Mouse (Mus musculus): ENCODE measurements at regions not wholly inside any gene's neighbourhood (a gene's known extent, or its start where the extent isn't known, plus 50 kb on each side); places are given as distances from the start of the nearest gene placed in this dataset.

DNA sequence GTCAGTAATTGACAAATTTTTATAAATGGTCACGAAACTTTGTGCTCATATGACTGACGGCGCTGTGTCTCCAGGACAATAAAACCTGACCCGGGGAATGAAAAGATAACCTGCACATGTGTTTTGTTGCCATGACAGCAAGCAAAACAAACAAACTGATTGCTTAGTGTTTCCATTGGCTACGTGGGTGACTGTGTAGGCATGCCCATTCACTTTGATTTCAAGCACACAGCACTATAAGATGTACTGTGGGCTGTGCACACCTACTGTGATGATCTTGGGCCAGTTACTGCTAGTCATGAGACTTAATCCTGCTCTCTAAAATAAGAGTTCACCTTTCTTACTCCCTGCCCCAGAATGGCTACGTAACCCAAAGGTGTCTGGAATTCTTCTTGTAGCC, 225.4 kb downstream of the Rnf144b start:
- Histone ChIP-seq H3K4me2 (replicated peaks; ENCODE audit: low read depth) (no peak overlapping the region), H3K27ac (replicated peaks) (no peak overlapping the region), H3K36me3 (ENCODE audit: control insufficient read depth, insufficient read depth, low read length) (no peaks in the 10 kb centered on the region), H3K27me3 (ENCODE audit: control insufficient read depth, insufficient read depth, low read length) (no peaks in the 10 kb centered on the region), H3K4me1 (replicated peaks; ENCODE audit: control insufficient read depth, insufficient read depth) (no peaks in the 10 kb centered on the region), H3K9ac (ENCODE audit: low read length) (no peak overlapping the region), H3K4me3 (ENCODE audit: low read depth, low read length) (no peak overlapping the region), H3K9me3 (ENCODE audit: control insufficient read depth, low read length) (no peaks in the 10 kb centered on the region)
- ATAC-seq (ENCODE audit: low FRiP score, low TSS enrichment) (no peak), DNase-seq (ENCODE audit: low spot score) (no peak)
- WGBS, result 58% methylated on average over 6 of the region's 6 CpGs
- TF ChIP-seq CTCF (IDR thresholded peaks at IDR 0.05; ENCODE audit: low read depth), result no peak
- TF ChIP-seq EP300 (optimal IDR thresholded peaks at IDR 0.05), result no peak

DNA sequence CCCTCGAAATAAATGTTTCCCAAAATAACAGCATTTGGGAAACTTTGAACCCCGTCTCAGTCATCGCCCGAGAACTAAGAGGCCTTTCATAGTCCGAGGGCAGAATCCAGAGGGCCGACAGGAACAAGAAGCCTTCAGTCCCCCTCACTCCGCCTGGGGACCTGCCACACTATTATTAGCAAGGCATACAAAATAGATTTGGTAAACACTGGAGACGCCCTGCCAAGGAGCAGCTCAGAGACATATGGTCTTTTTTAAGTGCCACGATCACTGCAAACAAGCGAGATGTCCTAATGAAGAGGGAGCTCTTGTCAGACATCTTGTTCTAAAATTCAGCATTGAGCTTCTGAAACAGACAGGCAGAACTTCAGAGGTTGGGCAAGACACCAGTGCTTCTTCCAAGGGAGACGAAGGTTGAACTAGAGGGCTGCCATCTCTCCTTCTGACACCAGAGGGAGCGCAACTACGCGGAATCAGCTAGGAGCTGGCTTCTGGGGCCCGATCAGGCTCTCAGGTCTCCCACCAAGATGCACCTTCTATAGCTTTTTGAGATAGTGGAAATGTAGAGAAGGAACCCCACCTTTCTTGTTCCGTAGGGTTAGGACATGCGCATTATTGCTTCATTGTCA, 226.2 kb downstream of the Rnf144b start:
- no peaks in the 10 kb centered on the region for H3K4me1 ChIP-seq (replicated peaks; ENCODE audit: control insufficient read depth, insufficient read depth)
- no peaks in the 10 kb centered on the region for H3K27me3 ChIP-seq (ENCODE audit: control insufficient read depth, insufficient read depth, low read length)
- ATAC-seq (ENCODE audit: low FRiP score, low TSS enrichment) (0 out of 2 replicates have a peak, but pooled peaks have one; percentile 45), DNase-seq (ENCODE audit: low spot score) (peak; percentile 76)
- no peak overlapping the region for H3K27ac ChIP-seq (replicated peaks)
- no peak overlapping the region for H3K4me2 ChIP-seq (replicated peaks; ENCODE audit: low read depth)
- WGBS, result 30% methylated on average over 17 of the region's 17 CpGs
- H3K36me3 ChIP-seq (ENCODE audit: control insufficient read depth, insufficient read depth, low read length), result no peaks in the 10 kb centered on the region
- no peak for TF ChIP-seq EP300 (optimal IDR thresholded peaks at IDR 0.05)
- peak; percentile 94 for TF ChIP-seq CTCF (IDR thresholded peaks at IDR 0.05; ENCODE audit: low read depth)
- H3K9ac ChIP-seq (ENCODE audit: low read length), result no peak overlapping the region
- H3K9me3 ChIP-seq (ENCODE audit: control insufficient read depth, low read length), result no peaks in the 10 kb centered on the region
- H3K4me3 ChIP-seq (ENCODE audit: low read depth, low read length), result no peak overlapping the region

DNA sequence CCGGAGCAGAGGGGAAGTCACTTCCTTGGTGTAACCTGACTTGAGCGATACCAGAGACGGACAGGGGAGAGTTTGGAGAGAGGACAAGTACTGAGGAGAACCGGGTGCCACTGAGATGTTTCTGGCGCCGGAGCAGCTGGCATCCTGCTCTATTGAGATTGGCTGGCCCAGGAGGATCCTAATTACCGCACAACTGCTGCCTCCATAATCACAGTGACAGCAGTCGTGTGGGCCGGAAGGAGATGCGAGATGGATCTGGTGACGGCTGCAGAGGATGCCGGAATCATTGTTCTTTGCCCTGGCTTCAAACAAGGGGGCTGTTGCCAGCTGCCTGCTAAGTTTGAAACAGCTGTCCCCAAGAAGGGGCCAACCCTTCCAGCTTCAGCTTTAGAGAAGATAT, 232.0 kb downstream of the Rnf144b start:
- H3K9ac ChIP-seq (ENCODE audit: low read length), result no peak overlapping the region
- no peak overlapping the region for H3K4me2 ChIP-seq (replicated peaks; ENCODE audit: low read depth)
- DNase-seq (ENCODE audit: low spot score) (no peak), ATAC-seq (ENCODE audit: low FRiP score, low TSS enrichment) (no peak)
- no peaks in the 10 kb centered on the region for H3K36me3 ChIP-seq (ENCODE audit: control insufficient read depth, insufficient read depth, low read length)
- H3K4me3 ChIP-seq (ENCODE audit: low read depth, low read length), result no peak overlapping the region
- H3K27ac ChIP-seq (replicated peaks), result no peak overlapping the region
- TF ChIP-seq CTCF (IDR thresholded peaks at IDR 0.05; ENCODE audit: low read depth) (no peak), EP300 (optimal IDR thresholded peaks at IDR 0.05) (no peak)
- H3K9me3 ChIP-seq (ENCODE audit: control insufficient read depth, low read length), result no peaks in the 10 kb centered on the region
- 84% methylated on average over 12 of the region's 12 CpGs for WGBS
- H3K27me3 ChIP-seq (ENCODE audit: control insufficient read depth, insufficient read depth, low read length), result no peaks in the 10 kb centered on the region
- H3K4me1 ChIP-seq (replicated peaks; ENCODE audit: control insufficient read depth, insufficient read depth), result no peaks in the 10 kb centered on the region

DNA sequence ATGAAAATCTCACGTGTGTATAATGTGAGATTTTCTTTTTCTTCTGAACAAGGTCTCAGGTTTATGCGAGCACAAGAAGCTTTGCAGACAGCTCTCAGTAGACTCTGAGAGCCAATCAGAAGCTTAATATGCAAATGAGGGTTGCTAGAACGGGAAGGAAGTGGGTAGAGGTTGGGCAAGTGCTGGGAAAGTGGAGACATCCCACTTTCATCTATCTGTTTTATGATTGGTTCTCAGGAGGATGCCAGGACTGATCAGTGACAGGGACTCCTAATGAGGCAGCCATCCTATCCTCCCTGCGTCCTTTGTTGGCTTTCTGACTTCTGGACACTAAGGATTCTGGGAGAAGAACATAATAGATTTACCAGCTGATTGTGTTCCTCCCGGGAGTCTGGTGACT, 232.7 kb downstream of the Rnf144b start:
- WGBS, result 56% methylated on average over 5 of the region's 5 CpGs
- Histone ChIP-seq H3K27ac (replicated peaks) (no peak overlapping the region), H3K36me3 (ENCODE audit: control insufficient read depth, insufficient read depth, low read length) (no peaks in the 10 kb centered on the region), H3K4me2 (replicated peaks; ENCODE audit: low read depth) (no peak overlapping the region), H3K9ac (ENCODE audit: low read length) (no peak overlapping the region), H3K27me3 (ENCODE audit: control insufficient read depth, insufficient read depth, low read length) (no peaks in the 10 kb centered on the region), H3K4me1 (replicated peaks; ENCODE audit: control insufficient read depth, insufficient read depth) (no peaks in the 10 kb centered on the region), H3K4me3 (ENCODE audit: low read depth, low read length) (no peak overlapping the region), H3K9me3 (ENCODE audit: control insufficient read depth, low read length) (no peaks in the 10 kb centered on the region)
- TF ChIP-seq CTCF (IDR thresholded peaks at IDR 0.05; ENCODE audit: low read depth) (no peak), EP300 (optimal IDR thresholded peaks at IDR 0.05) (no peak)
- no peak for ATAC-seq (ENCODE audit: low FRiP score, low TSS enrichment)
- no peak for DNase-seq (ENCODE audit: low spot score)

DNA sequence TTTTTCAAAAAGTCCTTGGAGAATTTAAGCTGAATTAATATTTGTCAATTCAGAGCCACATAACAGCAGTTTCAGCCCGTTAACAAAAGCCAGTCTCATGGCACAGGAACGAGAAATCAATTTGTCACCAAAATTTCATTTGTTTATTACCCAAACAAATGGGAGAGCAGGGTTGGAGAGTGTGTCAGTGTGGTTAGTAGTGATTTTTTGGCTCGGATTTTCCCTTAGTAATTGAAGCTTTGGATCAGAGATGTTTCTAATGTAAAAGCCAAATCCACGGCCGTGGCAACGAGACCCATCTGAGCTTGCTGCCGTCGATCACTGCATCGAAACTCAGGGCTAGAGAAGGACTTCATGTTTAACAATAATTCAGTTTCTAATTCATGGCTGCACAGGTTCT, 236.5 kb downstream of the Rnf144b start:
- ATAC-seq (ENCODE audit: low FRiP score, low TSS enrichment) (no peak), DNase-seq (ENCODE audit: low spot score) (no peak)
- no peaks in the 10 kb centered on the region for H3K36me3 ChIP-seq (ENCODE audit: control insufficient read depth, insufficient read depth, low read length)
- WGBS, result 71% methylated on average over 9 of the region's 9 CpGs
- H3K27me3 ChIP-seq (ENCODE audit: control insufficient read depth, insufficient read depth, low read length), result no peaks in the 10 kb centered on the region
- no peaks in the 10 kb centered on the region for H3K9me3 ChIP-seq (ENCODE audit: control insufficient read depth, low read length)
- no peak overlapping the region for H3K27ac ChIP-seq (replicated peaks)
- no peak overlapping the region for H3K9ac ChIP-seq (ENCODE audit: low read length)
- TF ChIP-seq EP300 (optimal IDR thresholded peaks at IDR 0.05) (no peak), CTCF (IDR thresholded peaks at IDR 0.05; ENCODE audit: low read depth) (no peak)
- H3K4me1 ChIP-seq (replicated peaks; ENCODE audit: control insufficient read depth, insufficient read depth), result no peaks in the 10 kb centered on the region
- H3K4me2 ChIP-seq (replicated peaks; ENCODE audit: low read depth), result no peak overlapping the region
- H3K4me3 ChIP-seq (ENCODE audit: low read depth, low read length), result no peak overlapping the region

DNA sequence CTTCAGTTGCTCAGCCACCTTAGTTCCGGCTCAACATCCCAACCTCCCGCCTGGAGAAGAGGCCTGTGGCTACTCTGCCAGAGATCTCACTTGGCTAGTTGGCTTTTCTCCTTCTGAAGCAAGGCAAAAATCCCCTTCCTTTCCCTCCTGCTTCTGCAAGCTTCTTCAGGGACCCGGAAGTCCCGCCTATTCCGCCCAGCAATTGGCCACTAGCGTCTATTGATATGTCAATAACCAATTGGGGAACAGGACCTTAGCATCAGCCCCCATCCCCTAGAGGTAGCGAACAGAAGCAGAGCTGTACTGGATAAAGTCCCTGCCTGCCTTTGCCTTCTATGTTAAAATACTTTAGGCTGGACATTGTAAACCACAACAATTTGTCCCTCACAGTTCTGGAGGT, 243.3 kb downstream of the Rnf144b start:
- DNase-seq (ENCODE audit: low spot score) (no peak), ATAC-seq (ENCODE audit: low FRiP score, low TSS enrichment) (no peak)
- Histone ChIP-seq H3K4me2 (replicated peaks; ENCODE audit: low read depth) (no peak overlapping the region), H3K9ac (ENCODE audit: low read length) (no peak overlapping the region), H3K4me3 (ENCODE audit: low read depth, low read length) (no peak overlapping the region), H3K27me3 (ENCODE audit: control insufficient read depth, insufficient read depth, low read length) (no peaks in the 10 kb centered on the region), H3K4me1 (replicated peaks; ENCODE audit: control insufficient read depth, insufficient read depth) (no peaks in the 10 kb centered on the region), H3K36me3 (ENCODE audit: control insufficient read depth, insufficient read depth, low read length) (no peaks in the 10 kb centered on the region), H3K27ac (replicated peaks) (no peak overlapping the region), H3K9me3 (ENCODE audit: control insufficient read depth, low read length) (no peaks in the 10 kb centered on the region)
- 81% methylated on average over 7 of the region's 7 CpGs for WGBS
- TF ChIP-seq CTCF (IDR thresholded peaks at IDR 0.05; ENCODE audit: low read depth) (no peak), EP300 (optimal IDR thresholded peaks at IDR 0.05) (no peak)
